Mouse (Mus musculus): ENCODE measurements at regions not wholly inside any gene's neighbourhood (a gene's known extent, or its start where the extent isn't known, plus 50 kb on each side); places are given as distances from the start of the nearest gene placed in this dataset.

DNA sequence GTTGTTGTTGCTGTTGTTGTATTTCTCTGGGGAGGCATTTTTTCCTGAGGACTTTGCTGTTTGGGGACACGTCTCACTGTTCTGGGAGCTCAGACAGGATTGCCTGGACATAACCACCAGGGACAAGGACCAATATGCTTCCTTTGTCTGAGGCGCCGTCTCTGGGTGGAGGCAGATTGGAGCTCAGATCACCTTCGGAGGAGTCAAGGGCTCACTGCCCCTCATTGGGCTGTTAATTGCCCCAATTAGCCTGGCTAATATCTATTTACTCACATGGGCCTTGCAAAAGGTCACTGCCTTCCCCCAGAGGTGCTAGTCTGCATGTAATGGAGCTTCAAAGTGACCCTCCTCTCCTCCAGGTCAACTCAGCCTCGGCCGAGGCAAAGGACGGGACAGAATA is 270.5 kb downstream of the 3100002H09Rik start:
- ATAC-seq (ENCODE audit: insufficient number of reproducible peaks, insufficient read depth, low FRiP score, low read depth): no peak
- WGBS: 54% methylated on average over 7 of the region's 7 CpGs
- H3K27ac ChIP-seq (ENCODE audit: low read length): no peak overlapping the region
- no peaks in the 10 kb centered on the region for H3K27me3 ChIP-seq (ENCODE audit: control insufficient read depth, insufficient read depth, low read length)
- H3K9ac ChIP-seq (replicated peaks; ENCODE audit: low read depth, low read length): no peak overlapping the region
- peaks cover 4% of the 10 kb centered on the region; the same call in 1 of the 2 replicates for H3K9me3 ChIP-seq (ENCODE audit: control insufficient read depth, low read depth, low read length)
- no peaks in the 10 kb centered on the region for H3K4me1 ChIP-seq (ENCODE audit: control insufficient read depth, insufficient read depth, low read length)
- H3K4me3 ChIP-seq (ENCODE audit: low read depth, low read length): no peak overlapping the region
- H3K36me3 ChIP-seq (ENCODE audit: control insufficient read depth, insufficient read depth, low read length): no peaks in the 10 kb centered on the region
- H3K4me2 ChIP-seq (replicated peaks; ENCODE audit: low read depth, low read length): no peak overlapping the region

DNA sequence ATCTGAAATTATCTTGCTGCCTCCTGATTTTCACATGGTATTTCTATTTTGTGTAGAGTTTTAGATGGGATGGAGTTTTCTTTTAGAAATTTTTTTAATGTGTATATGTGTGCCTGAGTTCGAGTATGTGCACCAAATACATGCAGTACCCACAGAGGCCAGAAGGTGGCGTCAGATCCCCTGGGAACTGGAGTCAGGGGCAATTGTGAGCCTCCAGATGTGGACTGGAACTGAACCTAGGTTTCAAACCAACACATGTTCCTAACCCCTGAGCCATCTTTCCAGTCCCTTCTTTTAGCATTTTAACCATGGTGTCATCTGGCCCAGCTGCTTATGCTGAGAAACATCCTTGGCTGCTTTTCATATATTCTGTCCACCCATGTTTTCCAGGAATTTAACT is 274.9 kb downstream of the 3100002H09Rik start:
- ATAC-seq (ENCODE audit: insufficient number of reproducible peaks, insufficient read depth, low FRiP score, low read depth): no peak
- no peaks in the 10 kb centered on the region for H3K4me1 ChIP-seq (ENCODE audit: control insufficient read depth, insufficient read depth, low read length)
- no peaks in the 10 kb centered on the region for H3K27me3 ChIP-seq (ENCODE audit: control insufficient read depth, insufficient read depth, low read length)
- no peaks in the 10 kb centered on the region for H3K36me3 ChIP-seq (ENCODE audit: control insufficient read depth, insufficient read depth, low read length)
- H3K27ac ChIP-seq (ENCODE audit: low read length): no peak overlapping the region
- no peak overlapping the region for H3K4me2 ChIP-seq (replicated peaks; ENCODE audit: low read depth, low read length)
- H3K9me3 ChIP-seq (ENCODE audit: control insufficient read depth, low read depth, low read length): no peaks in the 10 kb centered on the region
- H3K4me3 ChIP-seq (ENCODE audit: low read depth, low read length): no peak overlapping the region
- no peak overlapping the region for H3K9ac ChIP-seq (replicated peaks; ENCODE audit: low read depth, low read length)
- 65% methylated on average over 2 of the region's 2 CpGs for WGBS

DNA sequence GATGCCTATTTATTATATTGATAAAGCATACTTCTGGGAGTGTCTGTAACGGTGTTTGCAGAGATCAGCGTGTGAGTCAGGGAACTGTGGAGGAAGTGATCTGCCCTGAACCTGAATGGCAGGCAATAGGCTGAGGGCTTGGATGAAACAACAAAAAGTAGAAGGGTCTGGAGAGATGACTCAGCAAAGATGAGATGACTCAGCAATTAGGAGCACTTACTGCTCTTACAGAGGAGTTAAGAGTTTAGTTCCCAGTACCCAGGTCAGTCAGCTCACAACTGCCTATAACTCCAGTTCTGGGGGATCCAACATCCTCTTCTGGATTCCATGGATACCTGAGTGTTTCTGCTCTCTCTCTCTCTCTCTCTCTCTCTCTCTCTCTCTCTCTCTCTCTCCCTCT is 277.6 kb downstream of the 3100002H09Rik start:
- no peaks in the 10 kb centered on the region for H3K9me3 ChIP-seq (ENCODE audit: control insufficient read depth, low read depth, low read length)
- H3K27me3 ChIP-seq (ENCODE audit: control insufficient read depth, insufficient read depth, low read length): no peaks in the 10 kb centered on the region
- no peak overlapping the region for H3K4me3 ChIP-seq (ENCODE audit: low read depth, low read length)
- no peaks in the 10 kb centered on the region for H3K4me1 ChIP-seq (ENCODE audit: control insufficient read depth, insufficient read depth, low read length)
- no peak overlapping the region for H3K4me2 ChIP-seq (replicated peaks; ENCODE audit: low read depth, low read length)
- WGBS: 77% methylated on average over 2 of the region's 2 CpGs
- H3K9ac ChIP-seq (replicated peaks; ENCODE audit: low read depth, low read length): no peak overlapping the region
- no peaks in the 10 kb centered on the region for H3K36me3 ChIP-seq (ENCODE audit: control insufficient read depth, insufficient read depth, low read length)
- no peak for ATAC-seq (ENCODE audit: insufficient number of reproducible peaks, insufficient read depth, low FRiP score, low read depth)
- no peak overlapping the region for H3K27ac ChIP-seq (ENCODE audit: low read length)

DNA sequence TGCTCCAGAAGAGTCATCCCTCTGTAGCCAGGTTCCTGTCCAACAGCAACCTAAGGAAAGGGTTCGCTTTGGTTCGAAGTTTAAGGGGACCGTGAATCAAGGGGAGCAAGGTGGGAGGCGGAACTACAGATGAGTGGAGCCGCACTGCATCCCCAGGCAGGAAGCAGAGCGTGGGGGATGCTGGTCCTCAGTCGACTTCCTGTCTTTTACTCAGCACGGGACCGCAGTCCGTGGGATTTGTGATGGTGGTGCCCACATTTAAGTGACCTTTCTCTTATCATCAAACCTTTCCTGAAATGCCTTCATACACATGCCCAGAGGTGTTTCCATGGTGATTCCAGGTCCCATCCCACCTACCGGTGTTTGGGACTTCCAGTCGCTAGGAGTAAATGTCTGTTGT is 278.2 kb downstream of the 3100002H09Rik start:
- no peak overlapping the region for H3K27ac ChIP-seq (ENCODE audit: low read length)
- H3K27me3 ChIP-seq (ENCODE audit: control insufficient read depth, insufficient read depth, low read length): no peaks in the 10 kb centered on the region
- H3K9me3 ChIP-seq (ENCODE audit: control insufficient read depth, low read depth, low read length): no peaks in the 10 kb centered on the region
- H3K4me1 ChIP-seq (ENCODE audit: control insufficient read depth, insufficient read depth, low read length): no peaks in the 10 kb centered on the region
- 87% methylated on average over 12 of the region's 12 CpGs for WGBS
- ATAC-seq (ENCODE audit: insufficient number of reproducible peaks, insufficient read depth, low FRiP score, low read depth): no peak
- H3K4me3 ChIP-seq (ENCODE audit: low read depth, low read length): no peak overlapping the region
- no peak overlapping the region for H3K4me2 ChIP-seq (replicated peaks; ENCODE audit: low read depth, low read length)
- no peaks in the 10 kb centered on the region for H3K36me3 ChIP-seq (ENCODE audit: control insufficient read depth, insufficient read depth, low read length)
- no peak overlapping the region for H3K9ac ChIP-seq (replicated peaks; ENCODE audit: low read depth, low read length)

DNA sequence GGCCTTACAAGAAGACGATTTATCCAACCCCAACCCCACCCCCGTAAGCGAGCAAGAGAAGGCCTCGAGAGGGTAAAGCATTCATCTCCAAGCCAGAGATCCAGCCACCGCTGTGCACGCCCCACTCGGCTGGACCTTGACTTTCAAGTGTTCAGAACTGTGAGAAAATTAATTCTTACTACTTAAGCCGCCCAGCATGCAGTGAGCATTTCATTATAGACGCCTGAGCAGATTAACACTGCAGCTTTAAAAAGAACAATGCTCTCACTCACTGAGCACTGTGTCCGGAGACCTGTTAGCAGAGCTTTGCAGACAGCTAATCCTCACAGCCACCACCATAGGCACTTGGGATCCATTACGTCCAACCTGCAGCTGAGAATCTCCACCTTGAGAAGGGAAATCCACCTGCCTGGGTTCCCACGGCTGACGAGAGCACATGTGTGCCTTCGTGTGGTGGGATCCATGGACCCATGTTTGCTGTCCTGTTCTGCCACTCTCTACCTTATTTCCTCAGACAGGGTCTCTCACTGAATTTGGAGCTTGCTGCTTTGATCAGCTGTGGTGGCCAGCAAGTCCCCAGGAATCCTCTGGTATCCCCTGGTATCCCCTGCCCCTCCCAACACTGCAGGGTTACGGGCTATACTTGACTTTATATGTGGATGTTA is 281.4 kb downstream of the 3100002H09Rik start:
- no peak for ATAC-seq (ENCODE audit: insufficient number of reproducible peaks, insufficient read depth, low FRiP score, low read depth)
- H3K9ac ChIP-seq (replicated peaks; ENCODE audit: low read depth, low read length): no peak overlapping the region
- H3K4me3 ChIP-seq (ENCODE audit: low read depth, low read length): no peak overlapping the region
- no peaks in the 10 kb centered on the region for H3K9me3 ChIP-seq (ENCODE audit: control insufficient read depth, low read depth, low read length)
- H3K27me3 ChIP-seq (ENCODE audit: control insufficient read depth, insufficient read depth, low read length): no peaks in the 10 kb centered on the region
- no peaks in the 10 kb centered on the region for H3K36me3 ChIP-seq (ENCODE audit: control insufficient read depth, insufficient read depth, low read length)
- 78% methylated on average over 15 of the region's 15 CpGs for WGBS
- H3K27ac ChIP-seq (ENCODE audit: low read length): no peak overlapping the region
- H3K4me1 ChIP-seq (ENCODE audit: control insufficient read depth, insufficient read depth, low read length): no peaks in the 10 kb centered on the region
- H3K4me2 ChIP-seq (replicated peaks; ENCODE audit: low read depth, low read length): no peak overlapping the region

DNA sequence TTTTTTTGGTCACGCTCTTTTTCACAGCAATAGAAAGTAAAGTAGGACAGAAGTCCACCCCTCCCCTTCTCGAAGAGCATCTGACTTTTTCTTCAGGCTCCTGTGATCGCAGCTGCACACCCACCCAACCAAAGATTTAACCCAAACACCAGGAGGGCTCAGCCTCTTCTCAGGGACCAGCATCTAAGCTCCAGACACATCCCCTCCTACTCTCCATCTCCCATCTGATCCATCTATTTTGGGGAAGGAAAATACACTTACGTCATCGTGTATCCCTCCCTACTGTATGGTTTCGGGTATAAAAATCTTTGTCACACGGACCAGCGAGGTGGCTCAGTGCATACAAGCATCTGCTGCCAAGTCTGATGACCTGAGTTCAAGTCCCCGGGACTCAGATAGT is 284.3 kb downstream of the 3100002H09Rik start:
- Histone ChIP-seq H3K27ac (ENCODE audit: low read length) (no peak overlapping the region), H3K36me3 (ENCODE audit: control insufficient read depth, insufficient read depth, low read length) (no peaks in the 10 kb centered on the region), H3K4me3 (ENCODE audit: low read depth, low read length) (no peak overlapping the region), H3K9me3 (ENCODE audit: control insufficient read depth, low read depth, low read length) (no peaks in the 10 kb centered on the region), H3K9ac (replicated peaks; ENCODE audit: low read depth, low read length) (no peak overlapping the region), H3K4me2 (replicated peaks; ENCODE audit: low read depth, low read length) (no peak overlapping the region), H3K27me3 (ENCODE audit: control insufficient read depth, insufficient read depth, low read length) (no peaks in the 10 kb centered on the region), H3K4me1 (ENCODE audit: control insufficient read depth, insufficient read depth, low read length) (no peaks in the 10 kb centered on the region)
- ATAC-seq (ENCODE audit: insufficient number of reproducible peaks, insufficient read depth, low FRiP score, low read depth): no peak
- 89% methylated on average over 9 of the region's 9 CpGs for WGBS

DNA sequence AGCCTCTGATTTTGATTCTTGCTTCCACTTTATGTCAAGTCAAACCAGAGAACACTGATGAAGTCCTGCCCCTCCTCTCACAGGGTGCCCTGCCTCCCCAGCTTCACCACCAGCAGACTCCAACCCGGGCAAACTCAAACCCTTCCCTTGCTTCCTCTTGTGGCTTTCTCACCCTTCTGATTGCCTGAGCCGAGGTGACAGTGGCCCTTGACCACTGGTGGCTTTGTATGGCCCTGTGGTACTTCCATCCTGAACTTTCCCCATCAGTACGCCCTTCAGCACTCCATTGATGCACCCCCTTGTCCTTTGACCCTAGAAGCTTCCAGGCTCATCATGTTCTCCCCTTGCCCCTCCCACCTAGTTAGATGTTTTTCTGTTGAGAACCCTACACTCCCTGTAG is 287.0 kb downstream of the 3100002H09Rik start:
- Histone ChIP-seq H3K9ac (replicated peaks; ENCODE audit: low read depth, low read length) (no peak overlapping the region), H3K4me3 (ENCODE audit: low read depth, low read length) (no peak overlapping the region), H3K27me3 (ENCODE audit: control insufficient read depth, insufficient read depth, low read length) (no peaks in the 10 kb centered on the region), H3K4me2 (replicated peaks; ENCODE audit: low read depth, low read length) (no peak overlapping the region), H3K9me3 (ENCODE audit: control insufficient read depth, low read depth, low read length) (no peaks in the 10 kb centered on the region), H3K27ac (ENCODE audit: low read length) (no peak overlapping the region), H3K4me1 (ENCODE audit: control insufficient read depth, insufficient read depth, low read length) (no peaks in the 10 kb centered on the region), H3K36me3 (ENCODE audit: control insufficient read depth, insufficient read depth, low read length) (no peaks in the 10 kb centered on the region)
- 67% methylated on average over 3 of the region's 3 CpGs for WGBS
- ATAC-seq (ENCODE audit: insufficient number of reproducible peaks, insufficient read depth, low FRiP score, low read depth): no peak

DNA sequence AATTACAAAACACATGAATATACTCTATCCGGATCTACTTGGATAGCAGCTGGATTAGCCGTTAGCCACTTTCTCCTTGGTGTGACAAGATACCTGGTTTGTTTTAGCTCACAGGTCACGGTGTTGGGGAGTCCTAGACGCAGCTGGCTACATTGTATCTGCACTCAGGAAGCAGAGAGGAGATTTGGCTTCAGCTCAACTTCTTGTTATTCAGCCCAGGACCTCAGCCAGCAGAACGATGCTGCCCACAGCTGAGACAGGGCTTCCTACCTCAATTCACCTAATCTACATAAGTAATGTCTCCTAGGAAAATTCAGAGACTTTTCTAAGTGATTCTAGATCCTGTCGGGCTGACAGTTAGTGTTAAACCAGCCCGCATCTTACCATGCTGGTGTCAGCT is 289.4 kb downstream of the 3100002H09Rik start:
- Histone ChIP-seq H3K27ac (ENCODE audit: low read length) (no peak overlapping the region), H3K9ac (replicated peaks; ENCODE audit: low read depth, low read length) (no peak overlapping the region), H3K36me3 (ENCODE audit: control insufficient read depth, insufficient read depth, low read length) (no peaks in the 10 kb centered on the region), H3K4me1 (ENCODE audit: control insufficient read depth, insufficient read depth, low read length) (no peaks in the 10 kb centered on the region), H3K4me3 (ENCODE audit: low read depth, low read length) (no peak overlapping the region), H3K4me2 (replicated peaks; ENCODE audit: low read depth, low read length) (no peak overlapping the region), H3K27me3 (ENCODE audit: control insufficient read depth, insufficient read depth, low read length) (no peaks in the 10 kb centered on the region), H3K9me3 (ENCODE audit: control insufficient read depth, low read depth, low read length) (no peaks in the 10 kb centered on the region)
- WGBS: 58% methylated on average over 7 of the region's 7 CpGs
- no peak for ATAC-seq (ENCODE audit: insufficient number of reproducible peaks, insufficient read depth, low FRiP score, low read depth)

DNA sequence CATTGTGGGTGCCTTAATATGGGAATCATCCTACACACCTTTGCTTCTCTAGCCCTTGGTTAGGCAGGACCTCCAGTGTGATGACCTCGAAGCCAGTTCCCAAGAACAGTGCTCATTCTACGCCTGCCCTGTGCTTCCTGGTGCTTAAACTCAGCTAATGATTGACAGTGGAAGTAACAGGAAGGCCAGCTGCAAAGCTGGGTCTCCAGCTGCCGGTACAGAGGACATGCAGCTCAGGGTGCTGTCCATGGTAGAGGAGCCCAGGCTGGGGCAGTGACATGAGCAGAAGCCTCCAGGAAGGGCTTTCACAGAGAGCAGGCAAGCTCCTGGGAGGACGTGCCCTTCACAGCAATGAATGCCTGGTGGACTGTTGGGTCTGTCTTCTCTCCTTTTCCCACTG is 293.6 kb downstream of the 3100002H09Rik start:
- H3K27ac ChIP-seq (ENCODE audit: low read length): no peak overlapping the region
- H3K9ac ChIP-seq (replicated peaks; ENCODE audit: low read depth, low read length): no peak overlapping the region
- no peaks in the 10 kb centered on the region for H3K9me3 ChIP-seq (ENCODE audit: control insufficient read depth, low read depth, low read length)
- no peaks in the 10 kb centered on the region for H3K4me1 ChIP-seq (ENCODE audit: control insufficient read depth, insufficient read depth, low read length)
- no peaks in the 10 kb centered on the region for H3K27me3 ChIP-seq (ENCODE audit: control insufficient read depth, insufficient read depth, low read length)
- no peak for ATAC-seq (ENCODE audit: insufficient number of reproducible peaks, insufficient read depth, low FRiP score, low read depth)
- no peak overlapping the region for H3K4me2 ChIP-seq (replicated peaks; ENCODE audit: low read depth, low read length)
- H3K36me3 ChIP-seq (ENCODE audit: control insufficient read depth, insufficient read depth, low read length): no peaks in the 10 kb centered on the region
- no peak overlapping the region for H3K4me3 ChIP-seq (ENCODE audit: low read depth, low read length)
- 14% methylated on average over 4 of the region's 4 CpGs for WGBS

Data from stomach, embryonic 14.5 days (tissue).